Mouse (Mus musculus): ENCODE measurements around the gene Naip1.
"Not testable (repeated sequence)": the region's sequence is repeated elsewhere in the genome, so short reads cannot be mapped to it uniquely, and the experiment has no call there.

GRCm38 (mm10) chr13:100391021-100391420, 61.6 kb downstream of the Naip1 start:
- TF ChIP-seq CTCF (IDR thresholded peaks at IDR 0.05; ENCODE audit: low read depth, low read length); GATA1 (IDR thresholded peaks at IDR 0.05; ENCODE audit: borderline replicate concordance, low read length); POLR2AphosphoS5 (IDR thresholded peaks at IDR 0.05; ENCODE audit: insufficient replicate concordance, low read depth, low read length); GATA2 (IDR thresholded peaks at IDR 0.05; ENCODE audit: borderline replicate concordance, low read depth, low read length): not testable (repeated sequence)
